Mouse (Mus musculus) gastrocnemius, adult 8-10 months (tissue): Measurements from ENCODE around the gene Mgrn1. TPM values are rescaled to one million over a fixed set of nuclear protein-coding genes. Genes with fewer than 3 reads are reported as not detected.

Experiments
- DNase-seq, 2 experiments: peaks; one replicate each; pipeline ENCODE4 v3.0.0; 2022; ENCODE audit warnings: low spot score in 2 of 2
- total RNA-seq, 4 experiments: library from RNA; stranded (reverse); gene quantifications; 2 replicates each; pipeline ENCODE4 v1.2.4; 2022

Mgrn1 gene
- total RNA-seq, 4 experiments from 2014 or later, result 52.1 to 66.7 (median 55.3) TPM

DNA sequence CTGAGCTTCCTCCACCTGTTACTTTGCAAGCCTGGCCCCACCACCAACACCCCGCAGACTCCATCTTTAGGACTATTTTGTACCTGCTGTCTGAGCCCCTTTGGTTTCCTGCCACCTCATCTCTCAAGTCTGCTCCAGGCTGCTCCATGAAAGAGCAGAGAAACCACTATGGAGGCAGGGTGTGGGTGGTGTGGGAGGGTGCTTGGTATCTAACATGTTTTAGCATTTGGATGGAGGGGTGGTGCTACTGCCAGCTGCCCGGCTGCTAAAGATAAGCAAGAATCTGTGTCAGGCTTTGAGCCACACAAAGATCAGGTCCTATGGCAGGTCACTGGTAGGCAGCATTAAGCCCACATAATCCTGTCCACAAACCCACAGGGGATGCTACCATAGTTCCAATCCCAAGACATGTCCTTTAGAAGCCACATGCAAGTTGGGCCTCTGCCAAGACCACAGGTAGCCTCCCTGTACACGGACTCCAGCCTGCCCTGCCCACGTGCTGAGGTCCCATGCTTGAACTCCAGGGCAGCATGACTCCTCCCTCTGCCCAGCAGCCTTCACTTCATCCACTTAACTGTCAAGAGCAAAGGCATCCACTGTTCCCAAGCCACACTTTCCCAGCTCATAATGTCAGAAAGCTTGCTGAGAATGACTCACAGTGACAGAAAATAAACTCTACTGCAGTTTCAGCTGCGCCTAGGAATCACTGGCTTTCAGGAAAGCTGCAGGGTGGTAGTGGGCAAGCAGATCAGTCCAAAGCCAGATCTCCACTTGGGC lies 92.4 kb downstream of the Mgrn1 start:
- no peak for DNase-seq

DNA sequence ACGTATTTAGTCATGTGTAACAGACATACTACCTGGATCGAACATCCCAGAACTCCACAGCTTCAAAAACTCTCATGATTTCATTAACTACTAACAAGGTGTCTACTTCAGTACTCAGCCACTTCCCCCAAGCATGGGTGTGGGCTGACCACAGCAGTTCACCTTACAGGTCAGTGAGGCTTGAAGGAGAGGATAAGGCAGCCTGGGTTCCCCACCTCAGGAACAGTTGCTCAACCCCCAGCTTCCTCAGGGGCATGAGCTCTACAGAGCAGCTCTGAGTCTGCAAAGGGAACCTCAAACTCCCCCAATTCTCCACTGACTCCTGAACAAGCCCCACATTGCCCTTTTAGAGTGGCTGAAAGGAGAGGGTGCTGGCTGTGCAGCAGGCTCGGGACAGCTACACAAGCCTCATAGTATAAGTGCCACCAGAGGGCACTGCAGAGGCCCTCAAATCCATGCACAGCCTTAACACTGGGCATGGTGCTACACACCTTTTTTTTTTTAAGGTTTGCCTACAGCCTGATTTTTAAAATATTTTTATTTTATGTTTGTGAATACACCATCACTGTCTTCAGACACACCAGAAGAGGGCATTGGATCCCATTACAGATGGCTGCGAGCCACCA lies 93.8 kb downstream of the Mgrn1 start:
- DNase-seq, result no peak

DNA sequence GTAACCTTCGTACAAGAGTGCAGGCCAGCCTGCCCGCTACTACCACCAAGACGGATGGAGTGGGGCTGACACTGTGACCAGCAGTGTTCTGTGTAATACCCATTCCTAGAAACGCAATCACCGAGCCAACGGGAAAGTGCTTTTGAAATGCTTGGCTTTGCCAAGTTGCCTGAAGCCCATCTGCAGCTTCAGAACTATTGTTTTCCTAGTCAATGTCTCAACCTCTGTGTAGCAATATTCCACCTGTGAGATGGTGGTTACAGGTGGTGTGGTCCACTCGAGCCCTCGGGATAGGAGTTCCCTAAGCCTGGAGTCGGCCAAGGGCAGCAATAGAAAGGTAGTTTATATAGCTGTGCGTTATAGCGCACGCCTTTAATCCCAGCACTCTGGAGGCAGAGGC lies 98.7 kb downstream of the Mgrn1 start:
- no peak for DNase-seq

Other genes with a start within 250 kb of the Mgrn1 start
- gene Vasn, start 246.3 kb upstream of the Mgrn1 start, total RNA-seq, result 1 to 10 TPM; 2.5 to 4.3 (median 3.9) TPM
- 100 to 1,000 TPM in 1 of 4 experiments, 10 to 100 TPM in 3; 99.4 to 103 (median 99.8) TPM for gene Dnaja3, start 246.3 kb upstream of the Mgrn1 start, total RNA-seq
- 10 to 100 TPM; 11.7 to 15.1 (median 14.0) TPM for gene Coro7, start 206.5 kb upstream of the Mgrn1 start, total RNA-seq
- 1 to 10 TPM; 1.9 to 3.3 (median 2.8) TPM for gene Nmral1, start 166.9 kb upstream of the Mgrn1 start, total RNA-seq
- gene Hmox2, start 159.9 kb upstream of the Mgrn1 start, total RNA-seq, result 10 to 100 TPM; 38.6 to 42.3 (median 41.9) TPM
- 10 to 100 TPM; 68.2 to 77.8 (median 71.6) TPM for gene Cdip1, start 96.0 kb upstream of the Mgrn1 start, total RNA-seq
- not detected for gene 4930562C15Rik, start 50.8 kb upstream of the Mgrn1 start, total RNA-seq
- gene Ubald1, start 5.9 kb upstream of the Mgrn1 start, total RNA-seq, result 10 to 100 TPM; 28.6 to 40.8 (median 34.3) TPM
- 10 to 100 TPM; 10.0 to 12.9 (median 12.7) TPM for gene Nudt16l1, start 52.5 kb downstream of the Mgrn1 start, total RNA-seq
- 10 to 100 TPM in 3 of 4 experiments, 1 to 10 TPM in 1; 8.1 to 14.2 (median 12.0) TPM for gene Anks3, start 78.0 kb downstream of the Mgrn1 start, total RNA-seq
- not detected for gene Sept12, start 111.6 kb downstream of the Mgrn1 start, total RNA-seq
- not detected for gene Smim22, start 121.0 kb downstream of the Mgrn1 start, total RNA-seq
- 1 to 10 TPM; 4.4 to 7.8 (median 6.0) TPM for gene Rogdi, start 127.3 kb downstream of the Mgrn1 start, total RNA-seq
- gene Glyr1, start 163.6 kb downstream of the Mgrn1 start, total RNA-seq, result 10 to 100 TPM; 31.2 to 34.1 (median 33.6) TPM
- gene Ubn1, start 163.8 kb downstream of the Mgrn1 start, total RNA-seq, result 10 to 100 TPM; 21.9 to 25.6 (median 23.0) TPM
- 1 to 10 TPM; 2.1 to 4.6 (median 3.4) TPM for gene Ppl, start 246.2 kb downstream of the Mgrn1 start, total RNA-seq